Mouse (Mus musculus): Measurements from ENCODE around the gene Adgrv1. TPM values are rescaled to one million over a fixed set of nuclear protein-coding genes. Genes with fewer than 3 reads are reported as not detected.

Gene Adgrv1
- total RNA-seq, 1 experiment from 2014 or later, result 1.5 TPM

- DNase-seq, result no peak
Measured at GRCm38 (mm10) chr13:81407881-81408460, 225.0 kb downstream of the Adgrv1 start.

- no peak for DNase-seq
Measured at GRCm38 (mm10) chr13:81402826-81403225, 230.1 kb downstream of the Adgrv1 start.

GRCm38 (mm10) chr13:81402191-81402590 lies 230.8 kb downstream of the Adgrv1 start:
- DNase-seq, result no peak

DNA sequence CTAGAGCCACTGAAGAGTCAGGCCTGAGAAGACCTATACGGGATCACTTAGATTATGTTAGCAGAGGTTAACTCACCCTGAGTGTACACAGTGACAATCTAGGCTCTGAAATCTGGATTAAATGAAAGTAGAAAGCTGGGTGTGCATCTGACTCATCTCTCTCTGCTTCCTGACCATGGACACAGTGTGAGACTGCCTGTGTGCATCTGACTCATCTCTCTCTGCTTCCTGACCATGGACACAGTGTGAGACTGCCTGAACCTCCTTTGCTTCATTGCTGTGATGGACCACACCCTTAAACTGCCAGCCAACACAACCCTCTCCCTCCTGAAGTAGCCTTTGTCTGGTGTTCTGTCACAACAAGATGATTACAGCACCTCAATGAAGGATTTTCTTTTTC lies 231.2 kb downstream of the Adgrv1 start:
- DNase-seq, result no peak

- peak; percentile 30 for DNase-seq
Measured at GRCm38 (mm10) chr13:81385597-81386362, 247.2 kb downstream of the Adgrv1 start.

DNA sequence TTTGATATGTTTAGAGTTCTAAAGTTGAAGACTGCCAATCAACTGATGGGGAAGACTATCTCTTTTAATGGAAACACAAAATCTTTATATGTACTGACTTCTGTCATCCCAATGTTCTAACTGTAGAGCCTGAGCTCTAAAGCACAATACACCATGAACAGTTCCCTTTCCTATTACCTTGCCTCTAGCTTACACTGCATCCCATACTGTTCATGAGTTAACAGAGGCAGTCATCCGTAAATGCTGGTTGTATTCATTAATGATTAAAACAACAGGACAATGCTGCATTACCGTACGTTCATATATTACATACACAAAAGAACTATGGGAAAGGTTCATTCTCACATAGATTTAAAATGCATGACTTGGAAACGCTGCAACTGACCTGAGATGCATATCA lies 251.1 kb downstream of the Adgrv1 start:
- no peak for DNase-seq

GRCm38 (mm10) chr13:81370801-81371456 lies 262.0 kb downstream of the Adgrv1 start:
- DNase-seq, result peak; percentile 12

DNA sequence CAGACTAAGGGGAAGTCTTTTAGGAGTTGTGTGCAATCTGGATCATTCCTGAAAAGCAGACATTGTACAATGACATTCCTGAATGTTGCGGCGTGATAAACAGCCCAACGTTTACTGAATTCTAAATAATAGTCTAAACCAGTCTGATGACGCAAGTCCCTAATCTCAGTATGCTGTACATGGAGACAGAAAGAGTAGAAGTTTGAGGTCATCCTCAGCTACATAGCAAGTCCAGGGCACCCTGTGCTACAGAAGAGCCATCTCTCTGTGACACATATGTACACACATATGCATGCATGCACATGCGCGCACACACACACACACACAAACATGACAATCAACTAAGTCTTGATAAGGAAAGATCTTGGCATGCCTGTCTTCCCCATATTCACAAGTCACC lies 262.8 kb downstream of the Adgrv1 start:
- no peak for DNase-seq

DNA sequence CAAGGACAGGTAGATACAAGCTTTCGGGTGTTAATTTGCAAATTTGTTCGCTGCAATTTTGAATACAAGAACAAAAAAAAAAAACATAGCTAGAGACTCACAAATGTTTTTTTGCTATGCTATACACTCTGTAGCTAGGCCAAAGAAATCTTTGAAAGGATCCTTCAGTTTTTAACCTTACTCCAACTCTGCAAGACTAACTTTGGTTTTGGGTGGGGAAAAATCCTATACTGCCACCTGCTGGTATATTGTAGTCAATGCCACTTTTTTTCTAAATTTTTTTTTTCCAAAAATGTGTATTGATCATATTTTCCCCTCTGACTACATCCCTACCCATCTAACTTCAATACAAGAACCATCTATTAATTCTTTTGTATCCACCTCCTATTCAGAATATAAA lies 263.4 kb downstream of the Adgrv1 start:
- DNase-seq, result peak; percentile 37

DNA sequence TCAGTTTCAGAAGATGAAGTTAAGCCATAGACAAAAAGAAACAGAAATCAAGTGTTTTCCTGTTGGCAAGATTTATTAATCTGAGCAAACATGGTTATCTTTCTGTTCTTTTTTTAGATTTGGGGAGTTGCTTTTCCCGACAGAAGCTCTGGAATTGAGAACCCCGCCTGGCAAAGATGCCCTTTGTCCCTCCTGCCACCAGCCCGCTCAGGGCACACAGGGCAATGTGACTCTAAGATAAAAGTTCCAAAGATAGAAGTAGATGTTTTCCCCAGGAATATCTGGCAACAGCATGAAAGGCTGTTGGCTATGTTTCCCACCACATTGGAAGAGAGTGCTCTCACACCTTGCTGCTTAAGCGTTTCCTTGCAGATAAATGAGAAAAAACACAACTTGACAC lies 264.0 kb downstream of the Adgrv1 start:
- DNase-seq, result peak; percentile 8

DNA sequence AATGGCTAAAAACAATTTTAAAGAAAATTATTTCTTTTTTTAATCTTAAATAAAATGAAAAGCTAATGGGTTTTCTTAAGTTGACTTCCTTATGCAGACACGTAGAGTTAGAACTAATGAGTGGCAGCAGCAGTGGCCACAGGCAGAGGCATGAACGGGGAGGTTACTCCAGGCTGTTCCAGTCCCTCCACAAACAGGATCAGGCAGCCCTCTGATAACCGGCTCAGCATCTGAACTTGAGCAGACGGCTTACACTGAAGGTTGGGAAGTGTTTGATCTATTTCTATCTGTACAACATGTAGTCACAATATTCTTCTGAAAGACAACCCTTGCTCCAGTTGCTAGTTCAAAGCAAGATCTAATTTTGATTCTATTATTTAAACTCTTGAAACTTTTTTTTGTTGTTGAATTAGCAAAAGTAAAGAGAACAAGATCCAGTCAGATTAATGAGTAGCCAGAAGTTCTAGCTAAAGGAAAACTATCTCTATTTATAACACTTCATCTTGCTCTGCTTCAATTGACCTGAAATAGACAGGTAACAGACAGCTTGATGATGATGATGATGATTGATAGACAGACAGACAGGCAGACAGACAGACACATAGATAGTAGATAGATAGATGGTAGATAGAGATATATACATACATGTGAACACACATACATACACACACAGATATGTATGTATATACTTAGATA lies 265.1 kb downstream of the Adgrv1 start:
- DNase-seq, result peak; percentile 9

- DNase-seq, result no peak
Measured at GRCm38 (mm10) chr13:81360338-81360737, 272.6 kb downstream of the Adgrv1 start.

DNA sequence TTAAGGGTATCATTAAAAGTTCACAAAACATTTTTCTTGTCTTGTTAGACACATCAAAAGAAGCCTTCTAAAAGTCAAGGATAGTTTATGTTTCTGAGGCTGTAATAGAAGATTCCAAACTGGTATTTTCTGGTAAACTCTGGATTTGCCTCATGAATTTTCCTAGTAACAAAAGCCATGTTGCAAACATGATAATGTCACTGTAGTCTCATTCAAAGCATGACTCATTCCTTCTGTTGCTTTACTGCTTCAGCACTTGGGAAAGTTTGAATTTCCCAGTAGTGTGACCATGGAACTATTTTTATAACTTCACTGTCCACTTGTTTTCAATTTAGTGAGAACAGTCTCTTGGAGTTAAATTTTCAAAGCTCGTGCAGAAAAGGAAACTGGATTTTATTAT lies 274.2 kb downstream of the Adgrv1 start:
- DNase-seq, result no peak

GRCm38 (mm10) chr13:81358365-81358764 lies 274.6 kb downstream of the Adgrv1 start:
- DNase-seq, result peak; percentile 17

GRCm38 (mm10) chr13:81357215-81357614 lies 275.7 kb downstream of the Adgrv1 start:
- peak; percentile 8 for DNase-seq

- DNase-seq, result no peak
Measured at GRCm38 (mm10) chr13:81354587-81354986, 278.4 kb downstream of the Adgrv1 start.

GRCm38 (mm10) chr13:81352296-81352695 lies 280.7 kb downstream of the Adgrv1 start:
- peak; percentile 65 for DNase-seq

- DNase-seq, result peak; percentile 7
Measured at GRCm38 (mm10) chr13:81351462-81352155, 281.3 kb downstream of the Adgrv1 start.

GRCm38 (mm10) chr13:81347261-81347980 lies 285.5 kb downstream of the Adgrv1 start:
- peak; percentile 6 for DNase-seq

DNA sequence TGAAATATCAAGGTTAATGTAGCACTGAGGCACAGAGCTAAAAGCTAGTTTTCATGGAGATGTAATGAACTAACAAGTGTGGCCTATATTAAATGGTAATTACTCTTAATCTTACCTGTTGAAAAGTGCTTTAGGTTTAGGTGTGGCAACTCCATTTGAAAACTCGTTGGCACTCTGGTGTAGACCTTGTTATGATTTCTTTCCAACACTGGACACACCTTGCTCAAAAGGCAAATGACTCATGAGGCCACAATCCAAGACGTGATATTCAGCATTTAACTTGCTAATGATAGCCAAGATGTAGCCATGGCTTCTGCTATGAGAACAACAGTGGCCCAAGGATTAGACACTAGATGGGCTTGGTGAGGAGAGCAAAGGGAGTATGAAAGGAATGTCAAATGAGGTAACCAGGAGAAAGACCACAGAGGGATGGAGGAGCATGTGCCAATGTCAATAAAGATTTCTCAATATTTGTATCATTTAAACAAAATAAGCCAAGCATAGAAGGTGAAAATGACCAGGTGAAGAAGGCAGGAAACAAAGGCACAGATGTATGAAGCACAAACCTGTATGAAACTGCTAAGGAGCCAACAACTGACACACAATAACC lies 289.9 kb downstream of the Adgrv1 start:
- no peak for DNase-seq

GRCm38 (mm10) chr13:81335241-81335640 lies 297.7 kb downstream of the Adgrv1 start:
- no peak for DNase-seq
